Mouse (Mus musculus) liver, adult (tissue): Measurements from ENCODE around the gene Il15ra.

ENCODE experiments used
- GATA4 ChIP-seq: IDR thresholded peaks from 2 replicates; pipeline ENCODE4 v1.6.1; 2014; ENCODE audit warnings: mild to moderate bottlenecking, low read length; ENCODE audit not compliant: insufficient replicate concordance

Gene Il15ra

DNA sequence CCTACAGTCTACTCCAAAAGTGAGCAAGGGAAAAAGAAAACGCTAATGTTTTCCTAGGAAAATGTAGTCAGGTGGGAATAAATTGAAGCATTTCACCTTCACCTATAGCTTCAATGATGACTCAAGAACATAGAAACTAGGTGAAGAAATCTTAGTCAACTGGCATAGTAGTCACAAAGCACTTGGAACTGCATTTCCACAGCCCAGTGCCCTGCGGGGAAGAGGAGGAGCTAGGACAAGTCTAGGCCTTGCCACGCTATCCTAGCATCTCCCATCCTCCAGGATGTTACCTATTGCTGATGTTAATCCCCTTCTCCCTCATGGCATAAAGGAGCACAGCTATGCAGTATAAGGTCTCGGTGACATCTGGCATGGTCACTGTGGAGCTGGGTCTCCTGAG lies 57.5 kb downstream of the Il15ra start:
- TF ChIP-seq GATA4, result no peak

GRCm38 (mm10) chr2:11765694-11766093 lies 60.6 kb downstream of the Il15ra start:
- TF ChIP-seq GATA4, result no peak

- no peak for TF ChIP-seq GATA4
Measured at GRCm38 (mm10) chr2:11766485-11767160, 61.5 kb downstream of the Il15ra start.

GRCm38 (mm10) chr2:11767161-11767545 lies 62.1 kb downstream of the Il15ra start:
- TF ChIP-seq GATA4, result no peak

DNA sequence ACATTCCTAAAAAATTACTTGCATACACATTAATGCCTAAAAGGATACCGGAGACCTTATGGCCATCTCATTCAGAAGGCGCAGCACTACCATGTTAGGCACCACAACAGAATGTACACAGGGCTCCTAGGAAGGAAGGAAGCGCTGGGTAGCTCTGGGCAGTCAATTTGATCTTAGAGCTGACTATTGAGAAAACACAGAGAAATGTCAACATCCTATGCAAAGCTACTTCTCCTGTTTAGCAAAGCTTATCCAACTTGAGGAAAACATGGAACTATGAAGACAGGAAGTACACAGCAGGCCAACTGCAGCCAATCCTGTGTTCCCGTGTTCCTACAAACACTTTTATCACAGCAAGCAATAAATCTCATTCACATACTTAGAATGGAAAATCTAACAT lies 66.6 kb downstream of the Il15ra start:
- TF ChIP-seq GATA4, result no peak

- no peak for TF ChIP-seq GATA4
Measured at GRCm38 (mm10) chr2:11772401-11772800, 67.3 kb downstream of the Il15ra start.

- TF ChIP-seq GATA4, result no peak
Measured at GRCm38 (mm10) chr2:11774426-11774825, 69.3 kb downstream of the Il15ra start.

DNA sequence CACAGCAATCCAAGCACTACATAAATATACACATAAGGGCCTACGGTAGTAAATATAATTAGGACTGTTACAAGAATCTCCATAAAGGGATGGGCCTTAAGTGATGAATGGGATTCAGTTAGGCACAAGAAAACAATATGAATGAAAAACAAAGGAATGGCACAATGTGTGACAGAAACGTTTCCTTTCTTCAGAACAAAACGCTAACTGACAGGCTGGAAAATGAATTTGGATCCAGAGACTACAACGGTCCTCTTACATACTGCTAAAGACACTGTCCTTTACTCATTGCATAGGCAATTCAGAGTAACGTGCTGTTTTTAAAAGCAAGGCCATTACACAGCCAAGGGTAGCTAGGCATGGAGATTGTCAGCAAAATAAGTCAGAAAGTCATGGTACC lies 70.0 kb downstream of the Il15ra start:
- no peak for TF ChIP-seq GATA4

GRCm38 (mm10) chr2:11776415-11776814 lies 71.3 kb downstream of the Il15ra start:
- no peak for TF ChIP-seq GATA4

- no peak; the same call in 1 of the 2 replicates for TF ChIP-seq GATA4
Measured at GRCm38 (mm10) chr2:11777091-11778068, 72.3 kb downstream of the Il15ra start, which contains the start of the genes Fbh1 and Ankrd16. TSS of gene Fbh1 (minus strand) at chr2:11777582. TSS of gene Ankrd16 (plus strand) at chr2:11777876.

DNA sequence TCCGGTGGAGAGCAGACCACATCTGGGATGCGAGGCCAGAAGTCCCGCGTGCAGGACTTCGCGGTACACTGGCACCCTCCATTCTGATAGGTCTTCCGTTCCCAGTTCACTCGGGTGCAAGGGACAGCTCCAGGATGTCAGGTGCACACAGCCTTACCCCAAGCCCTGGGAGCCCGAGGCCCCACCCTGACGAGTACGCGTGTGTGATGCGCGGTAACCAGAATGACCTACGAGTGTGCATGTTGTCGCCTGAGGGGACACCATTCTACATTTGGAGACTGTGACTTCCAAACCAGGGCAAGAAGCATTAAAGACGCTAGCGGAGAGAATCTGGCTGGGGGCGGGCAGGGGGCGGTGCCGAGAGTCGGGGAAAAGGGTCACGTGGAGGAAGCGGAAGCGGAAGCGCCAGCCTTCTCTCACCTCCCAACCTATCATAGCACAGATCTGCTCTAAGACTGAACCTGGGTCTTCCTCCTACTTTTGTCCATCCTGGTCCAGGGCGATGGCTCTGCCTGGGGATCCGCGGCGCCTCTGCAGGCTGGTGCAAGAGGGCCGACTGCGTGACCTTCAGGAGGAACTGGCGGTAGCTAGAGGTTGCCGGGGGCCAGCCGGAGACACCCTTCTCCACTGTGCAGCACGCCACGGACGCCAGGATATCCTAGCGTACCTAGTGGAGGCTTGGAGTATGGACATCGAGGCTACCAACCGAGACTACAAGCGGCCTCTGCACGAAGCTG lies 73.2 kb downstream of the Il15ra start:
- TF ChIP-seq GATA4, result peak; percentile 44; the same call in 1 of the 2 replicates
